Mouse (Mus musculus) midbrain, embryonic 16.5 days (tissue): Measurements from ENCODE around the gene Chd3. TPM values are rescaled to one million over a fixed set of nuclear protein-coding genes. Genes with fewer than 3 reads are reported as not detected.
A peak's percentile ranks its signal among the peaks of the same experiment; 100 is the strongest.
"Not testable (repeated sequence)": the region's sequence is repeated elsewhere in the genome, so short reads cannot be mapped to it uniquely, and the experiment has no call there.

ENCODE experiments used
- ATAC-seq: fragments of 200-750 bp; cut with Nextera tagmentation; 2 replicates; pipeline ENCODE4 v1.8.0; 2017; ENCODE audit warnings: moderate TSS enrichment
- H3K27ac ChIP-seq: fragments of 300-500 bp; sonication (generic); 2 replicates; pipeline ENCODE4 v1.5.1; 2014; ENCODE audit warnings: mild to moderate bottlenecking, low read length, mixed read lengths
- H3K27me3 ChIP-seq: fragments of 300-500 bp; sonication (generic); 2 replicates; pipeline ENCODE4 v1.6.1; 2014; ENCODE audit warnings: low read depth, low read length, mixed read lengths; ENCODE audit not compliant: control insufficient read depth, insufficient read depth
- H3K36me3 ChIP-seq: fragments of 300-500 bp; sonication (generic); 2 replicates; pipeline ENCODE4 v1.6.1; 2014; ENCODE audit warnings: mild to moderate bottlenecking, low read length, moderate library complexity, mixed read lengths; ENCODE audit not compliant: control insufficient read depth, insufficient read depth
- H3K4me1 ChIP-seq: fragments of 300-500 bp; sonication (generic); 2 replicates; pipeline ENCODE4 v1.6.1; 2014; ENCODE audit warnings: mild to moderate bottlenecking, low read length, mixed read lengths; ENCODE audit not compliant: control insufficient read depth, insufficient read depth
- H3K4me2 ChIP-seq: fragments of 300-500 bp; sonication (generic); 2 replicates; pipeline ENCODE4 v1.6.1; 2014; ENCODE audit warnings: mild to moderate bottlenecking, low read length, mixed read lengths
- H3K4me3 ChIP-seq: fragments of 300-500 bp; sonication (generic); 2 replicates; pipeline ENCODE4 v1.5.1; 2014; ENCODE audit warnings: low read depth, mild to moderate bottlenecking, low read length, moderate library complexity, mixed read lengths
- H3K9ac ChIP-seq: fragments of 300-500 bp; sonication (generic); 2 replicates; pipeline ENCODE4 v1.6.1; 2014; ENCODE audit warnings: low read depth, low read length, mixed read lengths
- H3K9me3 ChIP-seq: fragments of 300-500 bp; sonication (generic); replicated peaks from 2 replicates; pipeline ENCODE4 v1.6.1; 2014; ENCODE audit warnings: mild to moderate bottlenecking, low read length, mixed read lengths; ENCODE audit not compliant: control insufficient read depth, poor library complexity, severe bottlenecking
- WGBS: fragments of 180-500 bp; shearing (Covaris S2); extraction: QIAGEN DNeasy Blood & Tissue Kit; methylation state at CpG from one replicate; pipeline ENCODE4 v1.1.7; 2014; 5-methylcytosine and 5-hydroxymethylcytosine counted together
- polyA plus RNA-seq: library from polyadenylated mRNA; unstranded; fragments of >200 nt; fragmentation: Nextera tagmentation; extraction: Ambion mirVana; gene quantifications from 2 replicates; pipeline ENCODE4 v1.2.1, GENCODE M21; 2015

Chd3 gene
- polyA plus RNA-seq, 1 experiment from 2014 or later = 86.1 TPM

GRCm38 (mm10) chr11:69395634-69396373 lies 26.6 kb upstream of the Chd3 start:
- H3K9me3 ChIP-seq = no peaks in the 10 kb centered on the region
- H3K27ac ChIP-seq = peak overlapping the region; percentile 99
- H3K27me3 ChIP-seq = no peaks in the 10 kb centered on the region
- peak; percentile 92 for ATAC-seq
- H3K4me1 ChIP-seq = peaks cover 11% of the 10 kb centered on the region
- peaks cover 11% of the 10 kb centered on the region for H3K36me3 ChIP-seq
- H3K9ac ChIP-seq = peak overlapping the region; percentile 77
- peak overlapping the region; percentile 81 for H3K4me2 ChIP-seq
- H3K4me3 ChIP-seq = peak overlapping the region; percentile 74
- WGBS = under 1% methylated on average over 43 of the region's 48 CpGs

DNA sequence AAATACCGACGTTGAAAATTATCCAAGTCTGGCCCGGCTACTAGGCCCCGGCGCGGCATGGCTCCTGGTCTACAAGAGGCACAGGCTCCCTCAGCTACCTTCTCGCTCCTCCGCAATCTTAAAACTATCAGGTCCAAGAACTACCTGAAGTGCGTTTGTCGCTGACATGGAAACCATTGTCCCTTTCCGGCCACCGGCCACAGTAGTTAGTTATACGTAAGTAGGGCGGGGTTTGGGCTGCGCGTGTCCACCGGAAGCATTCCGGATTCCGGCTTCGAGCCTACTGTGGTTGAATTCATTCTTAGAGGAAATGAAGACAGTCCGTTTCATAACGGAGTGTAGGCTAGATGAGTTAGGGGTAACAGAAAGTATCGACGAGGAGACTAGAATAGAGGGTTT lies 26.0 kb upstream of the Chd3 start, which contains the start of the genes Naa38 and Cyb5d1:
Gene Naa38, plus strand, starts transcription at position 253 of the 399 bp plus-strand sequence.
Gene Cyb5d1, minus strand, starts transcription at position 397 of the 399 bp plus-strand sequence.
- H3K4me1 ChIP-seq = peaks cover 11% of the 10 kb centered on the region
- not testable (repeated sequence) for H3K27me3 ChIP-seq, H3K36me3 ChIP-seq, H3K9me3 ChIP-seq
- whole genome bisulfite sequencing = 0% methylated on average over 24 of the region's 24 CpGs
- H3K27ac ChIP-seq = peak within 1 kb of the TSS; percentile 99
- H3K4me3 ChIP-seq = peak within 1 kb of the TSS; percentile 74
- peak; percentile 84 for ATAC-seq
- H3K9ac ChIP-seq = peak within 1 kb of the TSS; percentile 77
- H3K4me2 ChIP-seq = peak within 1 kb of the TSS; percentile 81

GRCm38 (mm10) chr11:69394591-69395167 lies 25.5 kb upstream of the Chd3 start:
- Histone ChIP-seq H3K4me1 (peaks cover 11% of the 10 kb centered on the region), H3K9ac (peak overlapping the region; percentile 59), H3K27ac (peak overlapping the region; percentile 99), H3K4me2 (peak overlapping the region; percentile 81), H3K4me3 (peak overlapping the region; percentile 74)
- H3K27me3 ChIP-seq, H3K36me3 ChIP-seq, H3K9me3 ChIP-seq: not testable (repeated sequence)
- peak; percentile 26 for ATAC-seq
- 1% methylated on average over 31 of the region's 31 CpGs for WGBS

DNA sequence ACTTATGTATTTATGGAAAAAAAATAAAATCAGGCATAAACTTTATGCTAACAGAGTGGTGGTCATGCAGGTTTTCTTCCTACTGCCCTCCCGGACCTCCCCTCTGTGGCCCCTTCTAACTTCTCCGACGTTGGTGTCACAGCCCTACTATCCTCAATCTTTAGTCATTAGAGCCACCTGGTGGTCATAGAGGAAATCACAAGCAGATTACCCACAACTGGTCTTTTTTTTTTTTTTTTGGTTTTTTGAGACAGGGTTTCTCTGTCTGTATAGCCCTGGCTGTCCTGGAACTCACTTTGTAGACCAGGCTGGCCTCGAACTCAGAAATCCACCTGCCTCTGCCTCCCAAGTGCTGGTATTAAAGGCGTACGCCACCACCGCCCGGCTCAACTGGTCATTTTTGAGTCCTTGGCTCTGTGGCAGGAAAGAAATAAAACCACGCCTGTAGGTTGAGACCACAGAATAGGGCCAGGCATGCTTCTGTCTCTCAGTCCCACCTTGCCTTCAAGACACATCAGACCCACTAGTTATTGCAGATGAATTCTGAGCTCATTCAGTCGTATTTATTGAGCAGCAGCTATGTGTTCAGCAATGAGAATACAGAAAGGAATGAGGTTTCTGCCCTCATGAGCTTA lies 21.3 kb upstream of the Chd3 start:
- no peaks in the 10 kb centered on the region for H3K9me3 ChIP-seq
- no peak overlapping the region for H3K27ac ChIP-seq
- H3K4me2 ChIP-seq = no peak overlapping the region
- H3K36me3 ChIP-seq = no peaks in the 10 kb centered on the region
- no peaks in the 10 kb centered on the region for H3K27me3 ChIP-seq
- H3K9ac ChIP-seq = no peak overlapping the region
- H3K4me3 ChIP-seq = no peak overlapping the region
- no peak for ATAC-seq
- 51% methylated on average over 10 of the region's 10 CpGs for WGBS
- peaks cover 5% of the 10 kb centered on the region for H3K4me1 ChIP-seq

DNA sequence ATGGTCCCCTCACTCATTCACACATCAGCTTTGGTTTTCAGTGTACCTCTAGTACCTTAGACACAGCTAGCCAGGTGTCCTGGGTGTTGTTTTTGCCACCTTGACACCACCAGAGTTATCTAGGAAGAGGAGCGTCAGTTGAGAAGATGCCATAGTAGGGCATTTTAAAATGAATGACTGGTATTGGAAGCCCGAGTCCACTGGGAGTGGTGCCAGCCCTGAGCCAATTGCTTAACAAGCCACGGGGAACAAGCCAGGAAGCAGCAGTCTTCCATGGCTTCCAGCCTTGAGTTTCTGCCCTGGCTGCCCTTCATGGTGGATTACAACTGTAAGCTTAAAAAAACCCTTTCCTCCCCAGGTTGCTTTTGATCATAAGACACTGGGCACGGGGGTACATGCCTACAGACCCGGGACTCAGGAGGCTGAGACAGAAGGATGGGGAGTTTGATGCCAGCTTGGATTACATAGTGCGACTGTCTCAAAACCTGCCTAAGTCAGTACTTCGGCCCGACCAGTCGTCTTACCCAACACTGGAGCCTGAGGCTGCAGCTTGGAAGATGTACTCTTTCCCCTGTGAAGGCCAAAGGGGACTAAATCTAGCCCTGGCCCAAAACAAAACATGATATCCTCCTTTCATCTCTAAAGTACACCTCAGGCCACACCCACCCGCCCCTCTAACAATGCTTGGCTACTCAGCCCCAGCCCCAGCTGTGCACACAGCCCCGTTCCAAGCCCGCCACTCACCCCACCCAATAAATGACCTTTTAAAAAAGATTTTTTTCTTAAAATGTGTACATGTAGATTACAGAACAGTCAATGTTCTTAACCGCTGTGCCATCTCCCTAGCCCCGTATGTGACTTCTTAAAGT lies 20.6 kb upstream of the Chd3 start:
- 61% methylated on average over 14 of the region's 14 CpGs for WGBS
- Histone ChIP-seq H3K36me3 (no peaks in the 10 kb centered on the region), H3K27ac (no peak overlapping the region), H3K9me3 (no peaks in the 10 kb centered on the region), H3K27me3 (no peaks in the 10 kb centered on the region), H3K4me3 (no peak overlapping the region), H3K4me1 (peaks cover 5% of the 10 kb centered on the region), H3K9ac (no peak overlapping the region), H3K4me2 (no peak overlapping the region)
- ATAC-seq = no peak

GRCm38 (mm10) chr11:69388680-69389079 lies 19.5 kb upstream of the Chd3 start:
- H3K9me3 ChIP-seq = no peaks in the 10 kb centered on the region
- no peaks in the 10 kb centered on the region for H3K27me3 ChIP-seq
- H3K4me2 ChIP-seq = no peak overlapping the region
- no peak for ATAC-seq
- no peak overlapping the region for H3K9ac ChIP-seq
- H3K4me3 ChIP-seq = no peak overlapping the region
- no peak overlapping the region for H3K27ac ChIP-seq
- WGBS = 98% methylated on average over 4 of the region's 4 CpGs
- no peaks in the 10 kb centered on the region for H3K36me3 ChIP-seq
- H3K4me1 ChIP-seq = no peaks in the 10 kb centered on the region

- Histone ChIP-seq H3K4me3 (no peak overlapping the region), H3K9me3 (no peaks in the 10 kb centered on the region), H3K27ac (no peak overlapping the region), H3K27me3 (no peaks in the 10 kb centered on the region), H3K36me3 (no peaks in the 10 kb centered on the region), H3K4me2 (no peak overlapping the region), H3K4me1 (no peaks in the 10 kb centered on the region), H3K9ac (no peak overlapping the region)
- ATAC-seq = no peak
- 79% methylated on average over 7 of the region's 7 CpGs for WGBS
Measured at GRCm38 (mm10) chr11:69386758-69387157, 17.6 kb upstream of the Chd3 start.

DNA sequence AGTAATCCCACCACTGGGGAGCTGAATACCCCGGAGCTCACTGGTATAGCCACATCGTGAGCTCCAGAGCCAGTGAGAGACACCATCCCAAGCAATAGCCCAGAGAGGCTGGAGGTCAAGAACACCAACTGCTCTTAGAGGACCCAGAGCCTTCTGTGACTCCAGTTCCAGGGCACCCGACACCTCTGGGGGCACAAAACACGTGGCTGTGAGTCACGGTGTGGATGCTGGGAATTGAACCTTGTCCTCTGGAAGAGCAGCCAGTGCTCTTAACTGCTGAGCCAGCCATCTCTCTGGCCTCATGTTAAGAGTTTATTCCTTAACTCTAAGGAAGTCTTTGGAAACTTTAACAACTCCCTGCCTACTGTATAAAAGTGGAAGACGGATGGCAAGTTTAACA lies 15.8 kb upstream of the Chd3 start:
- 85% methylated on average over 6 of the region's 6 CpGs for WGBS
- Histone ChIP-seq H3K9ac (no peak overlapping the region), H3K36me3 (no peaks in the 10 kb centered on the region), H3K9me3 (no peaks in the 10 kb centered on the region), H3K27me3 (no peaks in the 10 kb centered on the region), H3K4me2 (no peak overlapping the region), H3K4me1 (no peaks in the 10 kb centered on the region), H3K4me3 (no peak overlapping the region), H3K27ac (no peak overlapping the region)
- ATAC-seq = no peak
